Mouse (Mus musculus) stomach, embryonic 16.5 days (tissue): ENCODE data around the gene Tnfrsf13b. TPM values are rescaled to one million over a fixed set of nuclear protein-coding genes. Genes with fewer than 3 reads are reported as not detected.

ENCODE experiments used
- ATAC-seq: fragments of 200-750 bp; cut with Nextera tagmentation; 2 replicates; pipeline ENCODE4 v1.8.0; 2017; ENCODE audit warnings: moderate number of reproducible peaks, moderate TSS enrichment; ENCODE audit not compliant: insufficient read depth, low FRiP score
- H3K27ac ChIP-seq: fragments of 300-500 bp; sonication (generic); 2 replicates; pipeline ENCODE4 v1.5.1; 2014; ENCODE audit warnings: low read length
- H3K27me3 ChIP-seq: fragments of 300-500 bp; sonication (generic); 2 replicates; pipeline ENCODE4 v1.6.1; 2014; ENCODE audit warnings: low read length, control low read depth, mixed read lengths; ENCODE audit not compliant: control insufficient read depth, insufficient read depth
- H3K36me3 ChIP-seq: fragments of 300-500 bp; sonication (generic); 2 replicates; pipeline ENCODE4 v1.6.1; 2014; ENCODE audit warnings: low read length; ENCODE audit not compliant: control insufficient read depth, insufficient read depth
- H3K4me1 ChIP-seq: fragments of 300-500 bp; sonication (generic); 2 replicates; pipeline ENCODE4 v1.6.1; 2014; ENCODE audit warnings: low read length, control low read depth, mixed read lengths; ENCODE audit not compliant: control insufficient read depth, insufficient read depth
- H3K4me2 ChIP-seq: fragments of 300-500 bp; sonication (generic); 2 replicates; pipeline ENCODE4 v1.6.1; 2014; ENCODE audit warnings: low read depth, low read length, mixed read lengths
- H3K4me3 ChIP-seq: fragments of 300-500 bp; sonication (generic); replicated peaks from 2 replicates; pipeline ENCODE4 v1.5.1; 2014; ENCODE audit warnings: mild to moderate bottlenecking, low read length
- H3K9ac ChIP-seq: fragments of 300-500 bp; sonication (generic); 2 replicates; pipeline ENCODE4 v1.6.1; 2014; ENCODE audit warnings: low read length
- H3K9me3 ChIP-seq: fragments of 300-500 bp; sonication (generic); replicated peaks from 2 replicates; pipeline ENCODE4 v1.6.1; 2016; ENCODE audit warnings: low read length, control low read depth; ENCODE audit not compliant: control insufficient read depth
- WGBS: fragments of 180-500 bp; shearing (Covaris S2); extraction: QIAGEN DNeasy Blood & Tissue Kit; methylation state at CpG from one replicate; pipeline ENCODE4 v1.1.7; 2014; 5-methylcytosine and 5-hydroxymethylcytosine counted together
- polyA plus RNA-seq: library from polyadenylated mRNA; unstranded; fragments of >200 nt; fragmentation: Nextera tagmentation; extraction: Ambion mirVana; gene quantifications from 2 replicates; pipeline ENCODE4 v1.2.1, GENCODE M21; 2015

The Tnfrsf13b gene
- polyA plus RNA-seq, 1 experiment from 2014 or later = 2.9 TPM

DNA sequence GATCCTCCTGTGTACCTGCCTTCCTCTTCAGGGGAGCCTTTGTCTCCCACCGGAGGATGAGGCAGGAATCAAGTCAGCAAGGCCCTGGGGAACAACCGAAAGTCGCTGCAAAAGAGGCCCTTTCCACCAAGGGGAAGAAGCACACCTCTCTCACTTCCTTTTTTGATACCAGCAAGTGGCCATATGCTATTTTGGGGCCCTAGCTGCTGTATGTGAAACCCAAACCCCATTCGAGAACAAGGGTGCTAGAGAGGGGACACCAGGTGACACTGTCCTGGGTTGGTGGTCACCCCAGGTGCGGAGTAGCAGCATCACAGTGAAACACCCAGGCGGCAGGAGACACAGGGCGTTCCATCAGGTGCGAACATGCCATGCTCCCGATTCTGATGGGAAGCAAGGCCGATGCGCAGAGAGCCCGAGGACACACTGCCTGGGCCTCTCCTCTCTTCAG, 17.6 kb upstream of the Tnfrsf13b start:
- ATAC-seq = no peak

DNA sequence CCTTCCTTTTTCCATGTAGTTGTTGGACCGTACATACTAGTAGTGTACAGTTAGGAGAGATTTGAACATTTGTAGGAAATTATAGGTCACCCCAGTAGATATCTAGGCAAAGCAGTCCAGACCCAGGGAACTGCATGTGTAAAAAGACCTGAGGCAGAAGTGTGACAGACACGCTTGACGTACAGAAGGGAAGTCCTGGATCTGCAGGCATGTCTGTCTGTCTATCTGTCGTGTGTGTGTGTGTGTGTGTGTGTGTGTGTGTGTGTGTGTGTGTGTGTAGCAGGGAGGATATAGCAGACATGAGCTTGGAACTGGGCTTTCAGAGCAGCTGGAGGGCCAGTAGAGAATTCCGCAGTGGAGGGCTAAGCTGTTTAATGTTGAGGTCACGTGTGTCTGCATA, 16.8 kb upstream of the Tnfrsf13b start:
- Histone ChIP-seq H3K9ac (no peak overlapping the region), H3K27me3 (no peaks in the 10 kb centered on the region), H3K4me1 (no peaks in the 10 kb centered on the region), H3K4me2 (no peak overlapping the region), H3K9me3 (no peaks in the 10 kb centered on the region), H3K36me3 (no peaks in the 10 kb centered on the region), H3K27ac (no peak overlapping the region), H3K4me3 (no peak overlapping the region)
- WGBS = 80% methylated on average over 6 of the region's 6 CpGs
- ATAC-seq = no peak

More for the DNA sequence above, 17.6 kb upstream of the Tnfrsf13b start:
- WGBS = 88% methylated on average over 12 of the region's 12 CpGs
- no peak overlapping the region for H3K4me3 ChIP-seq
- no peak overlapping the region for H3K27ac ChIP-seq
- H3K36me3 ChIP-seq = no peaks in the 10 kb centered on the region
- H3K9ac ChIP-seq = no peak overlapping the region
- no peaks in the 10 kb centered on the region for H3K27me3 ChIP-seq
- no peaks in the 10 kb centered on the region for H3K4me1 ChIP-seq
- no peak overlapping the region for H3K4me2 ChIP-seq
- H3K9me3 ChIP-seq = no peaks in the 10 kb centered on the region

DNA sequence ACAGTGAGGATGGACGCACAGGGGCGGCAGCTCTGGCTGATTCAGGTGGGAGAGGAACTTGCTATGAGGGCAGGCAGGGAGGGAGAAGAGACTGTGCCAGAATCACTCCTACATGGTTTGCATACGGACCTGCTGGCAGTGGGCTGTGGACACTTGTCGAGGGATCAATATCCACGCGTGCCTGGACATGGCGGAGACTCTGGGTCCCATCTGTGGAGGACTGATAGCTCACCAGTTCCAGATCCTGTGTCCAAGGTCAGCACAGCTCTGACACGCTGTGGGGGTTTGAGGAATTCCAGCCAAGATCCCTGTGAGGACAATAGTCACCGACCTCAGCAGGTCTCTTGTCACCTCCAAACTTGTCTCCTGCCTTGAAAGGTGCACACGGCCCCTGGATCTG, 16.4 kb upstream of the Tnfrsf13b start:
- Histone ChIP-seq H3K9ac (no peak overlapping the region), H3K4me3 (no peak overlapping the region), H3K36me3 (no peaks in the 10 kb centered on the region), H3K27me3 (no peaks in the 10 kb centered on the region), H3K27ac (no peak overlapping the region), H3K9me3 (no peaks in the 10 kb centered on the region), H3K4me2 (no peak overlapping the region), H3K4me1 (no peaks in the 10 kb centered on the region)
- 68% methylated on average over 10 of the region's 10 CpGs for WGBS
- ATAC-seq = no peak

DNA sequence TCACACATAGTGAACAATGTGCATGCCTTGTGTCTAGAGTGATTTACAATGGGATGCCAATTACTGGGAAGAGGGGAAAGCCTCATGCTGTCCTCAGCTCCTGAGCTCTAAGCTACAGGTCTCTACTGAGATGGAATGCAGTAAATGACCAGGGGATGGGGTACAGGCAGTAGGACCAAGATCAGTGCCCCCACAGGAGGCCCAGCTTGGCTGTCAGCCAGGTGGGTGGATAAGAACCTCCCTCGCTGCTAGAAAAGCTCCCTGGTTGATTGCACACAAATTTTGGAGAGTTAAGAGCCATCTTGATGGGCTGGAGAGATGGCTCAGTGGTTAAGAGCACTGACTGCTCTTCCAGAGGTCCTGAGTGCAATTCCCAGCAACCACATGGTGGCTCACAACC, 15.6 kb upstream of the Tnfrsf13b start:
- WGBS = 32% methylated on average over 1 of the region's 1 CpGs
- no peak overlapping the region for H3K4me2 ChIP-seq
- H3K27ac ChIP-seq = no peak overlapping the region

DNA sequence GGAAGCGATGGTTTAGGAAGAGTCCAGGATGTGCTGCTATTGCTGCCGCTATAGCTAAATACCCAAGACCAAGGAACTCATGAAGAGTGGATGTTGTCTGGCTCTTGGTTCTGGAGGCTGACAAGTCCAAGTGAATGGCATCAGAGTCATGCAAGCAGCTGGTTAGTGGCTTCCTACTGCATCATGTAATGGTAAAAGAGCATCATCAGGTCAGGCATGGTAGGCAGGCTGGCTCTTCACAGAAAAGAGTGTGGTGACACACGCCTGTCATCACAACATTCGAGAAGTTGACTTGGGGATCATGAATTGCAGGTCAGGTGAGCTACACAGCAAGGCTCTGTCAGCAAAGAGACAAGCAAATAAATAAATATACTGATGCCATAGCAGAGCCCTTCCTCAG, 15.1 kb upstream of the Tnfrsf13b start:
- Histone ChIP-seq H3K27ac (no peak overlapping the region), H3K36me3 (no peaks in the 10 kb centered on the region), H3K9ac (no peak overlapping the region), H3K4me1 (no peaks in the 10 kb centered on the region), H3K4me3 (no peak overlapping the region), H3K4me2 (no peak overlapping the region), H3K9me3 (no peaks in the 10 kb centered on the region), H3K27me3 (no peaks in the 10 kb centered on the region)
- ATAC-seq = no peak
- 88% methylated on average over 4 of the region's 4 CpGs for WGBS

More for the DNA sequence above, 15.6 kb upstream of the Tnfrsf13b start:
- Histone ChIP-seq H3K27me3 (no peaks in the 10 kb centered on the region), H3K9me3 (no peaks in the 10 kb centered on the region), H3K4me3 (no peak overlapping the region), H3K9ac (no peak overlapping the region), H3K4me1 (no peaks in the 10 kb centered on the region), H3K36me3 (no peaks in the 10 kb centered on the region)
- ATAC-seq = no peak

DNA sequence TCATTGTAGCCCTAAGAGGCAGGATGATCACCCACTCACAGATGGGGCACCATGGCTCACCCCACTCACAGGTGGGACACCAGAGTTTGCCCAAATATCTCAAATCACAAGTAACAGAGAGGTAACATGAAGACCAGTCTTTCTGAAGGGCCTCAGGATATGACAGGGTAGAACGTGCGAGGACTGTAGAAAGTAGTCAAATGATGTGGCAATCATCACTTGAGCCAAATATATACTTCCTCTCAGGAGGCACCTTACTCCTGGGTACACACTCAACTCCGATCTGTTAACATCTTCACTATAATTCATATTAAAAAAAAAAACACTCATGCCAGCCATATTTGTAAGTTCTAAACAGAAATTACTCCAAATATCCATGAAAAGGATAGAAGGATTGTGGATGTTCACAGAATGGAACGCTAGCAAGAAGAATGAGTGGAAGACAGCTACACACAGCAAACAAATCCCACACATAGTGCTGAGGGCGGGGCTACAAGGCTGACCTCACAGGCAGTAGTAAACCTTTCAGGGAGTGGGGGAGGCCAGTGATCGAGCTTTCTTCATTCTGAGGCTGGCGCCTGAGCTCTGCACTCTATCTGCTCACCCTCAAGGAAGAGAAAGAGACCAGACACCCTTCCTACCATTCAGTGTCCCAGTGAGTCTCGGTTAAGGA, 14.1 kb upstream of the Tnfrsf13b start:
- 71% methylated on average over 8 of the region's 8 CpGs for WGBS
- Histone ChIP-seq H3K36me3 (no peaks in the 10 kb centered on the region), H3K9ac (no peak overlapping the region), H3K4me3 (no peak overlapping the region), H3K27ac (no peak overlapping the region), H3K9me3 (no peaks in the 10 kb centered on the region), H3K4me1 (no peaks in the 10 kb centered on the region), H3K4me2 (no peak overlapping the region), H3K27me3 (no peaks in the 10 kb centered on the region)
- ATAC-seq = no peak

DNA sequence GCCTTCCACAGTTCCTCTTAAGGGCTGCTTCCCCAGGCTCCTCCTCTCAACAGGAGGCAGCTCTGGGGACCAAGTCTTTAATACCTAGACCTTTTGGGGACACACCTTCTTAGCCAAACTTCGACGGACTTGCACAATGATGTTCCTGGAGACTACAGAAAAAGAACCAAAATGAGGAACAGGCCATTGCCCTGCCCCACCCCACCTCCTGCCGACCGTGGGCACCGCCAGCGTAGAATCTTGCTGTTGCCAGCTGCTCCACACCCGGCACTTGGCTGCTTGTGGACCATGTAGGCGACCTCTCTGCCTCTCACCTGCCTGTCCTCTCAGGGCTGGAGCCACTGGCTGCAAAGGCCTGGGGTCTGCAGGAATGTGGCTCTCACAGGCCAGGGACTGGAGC, 10.3 kb upstream of the Tnfrsf13b start:
- Histone ChIP-seq H3K27ac (no peak overlapping the region), H3K36me3 (no peaks in the 10 kb centered on the region), H3K27me3 (no peaks in the 10 kb centered on the region), H3K4me3 (no peak overlapping the region), H3K9ac (no peak overlapping the region), H3K9me3 (no peaks in the 10 kb centered on the region; the same call in 1 of the 2 replicates), H3K4me2 (no peak overlapping the region), H3K4me1 (no peaks in the 10 kb centered on the region)
- 57% methylated on average over 8 of the region's 8 CpGs for WGBS
- no peak for ATAC-seq

DNA sequence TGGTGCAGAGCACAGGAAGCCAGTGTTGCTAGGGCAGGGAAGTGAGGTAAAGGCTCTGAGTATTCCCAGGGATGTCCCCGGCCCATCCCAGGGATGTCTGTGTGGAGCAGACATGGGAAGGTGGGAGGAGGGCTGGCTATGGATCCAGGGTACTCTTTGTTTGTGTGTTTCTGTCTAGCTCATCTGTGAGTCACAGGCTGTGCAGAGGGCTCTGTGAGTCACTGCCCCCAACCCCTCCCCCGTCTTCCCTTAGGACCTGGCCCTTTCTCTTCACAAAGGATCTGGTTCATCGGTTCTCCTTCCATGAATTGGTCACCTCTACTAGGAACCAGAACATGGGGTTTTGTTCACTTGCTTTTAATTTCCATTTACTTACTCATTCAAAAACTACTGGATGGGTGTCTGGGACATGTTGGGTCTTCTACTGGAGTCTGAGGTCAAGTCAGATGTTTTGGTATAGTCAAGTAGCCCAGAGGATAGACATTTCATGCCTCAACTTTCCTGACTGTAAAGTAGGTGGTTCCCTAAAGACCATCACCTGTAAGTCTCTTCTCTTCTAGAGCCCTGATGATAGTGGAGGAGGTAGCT, 6.5 kb upstream of the Tnfrsf13b start:
- Histone ChIP-seq H3K9me3 (no peaks in the 10 kb centered on the region; the same call in 1 of the 2 replicates), H3K36me3 (no peaks in the 10 kb centered on the region), H3K27ac (no peak overlapping the region), H3K4me3 (no peak overlapping the region), H3K9ac (no peak overlapping the region), H3K27me3 (no peaks in the 10 kb centered on the region), H3K4me2 (no peak overlapping the region), H3K4me1 (no peaks in the 10 kb centered on the region)
- ATAC-seq = no peak
- WGBS = 84% methylated on average over 3 of the region's 3 CpGs

DNA sequence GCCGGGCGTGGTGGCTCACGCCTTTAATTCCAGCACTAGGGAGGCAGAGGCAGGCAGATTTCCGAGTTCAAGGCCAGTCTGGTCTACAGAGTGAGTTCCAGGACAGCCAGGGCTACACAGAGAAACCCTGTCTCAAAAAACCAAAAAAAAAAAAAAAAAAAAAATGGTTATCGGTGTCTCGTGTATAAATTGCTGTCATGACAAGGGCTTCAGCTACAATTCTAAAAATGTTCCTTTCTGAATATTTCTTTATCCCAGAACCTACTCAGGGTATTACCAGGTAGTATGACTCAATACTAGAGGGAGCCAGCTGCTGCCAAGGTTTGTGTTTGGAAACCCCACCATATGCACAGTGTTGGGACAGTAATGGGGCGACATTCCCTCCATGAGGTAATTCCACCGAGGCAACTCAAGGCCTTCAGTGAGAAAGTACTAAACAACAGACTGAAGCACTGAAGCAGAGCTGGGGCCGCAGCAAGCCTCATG, 4.2 kb upstream of the Tnfrsf13b start:
- H3K27me3 ChIP-seq = no peaks in the 10 kb centered on the region
- H3K9me3 ChIP-seq = no peaks in the 10 kb centered on the region; the same call in 1 of the 2 replicates
- H3K4me2 ChIP-seq = no peak overlapping the region
- no peak overlapping the region for H3K9ac ChIP-seq
- H3K4me3 ChIP-seq = no peak overlapping the region
- WGBS = 85% methylated on average over 9 of the region's 9 CpGs
- no peak for ATAC-seq
- H3K4me1 ChIP-seq = no peaks in the 10 kb centered on the region
- H3K27ac ChIP-seq = no peak overlapping the region
- no peaks in the 10 kb centered on the region for H3K36me3 ChIP-seq
